Mouse (Mus musculus) kidney, postnatal 4 days (tissue): ENCODE measurements around the gene Gm13119.
A peak's percentile ranks its signal among the peaks of the same experiment; 100 is the strongest.
"Not testable (repeated sequence)": the region's sequence is repeated elsewhere in the genome, so short reads cannot be mapped to it uniquely, and the experiment has no call there.

Experiments used
- DNase-seq, 2 experiments: peaks; one replicate each; pipeline ENCODE4 v3.0.0; 2021; ENCODE audit warnings: mixed read lengths in 2 of 2

The Gm13119 gene

DNA sequence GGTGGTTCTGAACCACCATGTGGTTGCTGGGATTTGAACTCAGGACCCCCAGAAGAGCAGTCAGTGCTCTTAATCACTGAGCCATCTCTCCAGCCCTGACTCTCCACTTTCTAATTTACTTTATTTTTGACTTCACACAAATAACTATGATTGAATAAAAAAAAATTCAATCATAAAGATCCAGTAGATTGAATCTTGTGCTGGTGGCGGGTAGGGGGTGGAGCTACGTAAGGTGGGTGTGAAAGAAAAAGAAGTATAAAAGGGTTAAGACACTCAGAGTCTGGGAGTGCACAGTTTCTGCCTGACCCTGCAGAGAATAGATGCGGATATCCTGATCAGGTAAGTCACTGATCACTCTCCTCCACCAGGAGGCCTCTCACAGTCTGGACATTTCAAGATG lies at the start of gene Gm13119:
TSS of gene Gm13119 (plus strand) at position 301 of the 400 bp plus-strand sequence.
- DNase-seq, result not testable (repeated sequence)

DNA sequence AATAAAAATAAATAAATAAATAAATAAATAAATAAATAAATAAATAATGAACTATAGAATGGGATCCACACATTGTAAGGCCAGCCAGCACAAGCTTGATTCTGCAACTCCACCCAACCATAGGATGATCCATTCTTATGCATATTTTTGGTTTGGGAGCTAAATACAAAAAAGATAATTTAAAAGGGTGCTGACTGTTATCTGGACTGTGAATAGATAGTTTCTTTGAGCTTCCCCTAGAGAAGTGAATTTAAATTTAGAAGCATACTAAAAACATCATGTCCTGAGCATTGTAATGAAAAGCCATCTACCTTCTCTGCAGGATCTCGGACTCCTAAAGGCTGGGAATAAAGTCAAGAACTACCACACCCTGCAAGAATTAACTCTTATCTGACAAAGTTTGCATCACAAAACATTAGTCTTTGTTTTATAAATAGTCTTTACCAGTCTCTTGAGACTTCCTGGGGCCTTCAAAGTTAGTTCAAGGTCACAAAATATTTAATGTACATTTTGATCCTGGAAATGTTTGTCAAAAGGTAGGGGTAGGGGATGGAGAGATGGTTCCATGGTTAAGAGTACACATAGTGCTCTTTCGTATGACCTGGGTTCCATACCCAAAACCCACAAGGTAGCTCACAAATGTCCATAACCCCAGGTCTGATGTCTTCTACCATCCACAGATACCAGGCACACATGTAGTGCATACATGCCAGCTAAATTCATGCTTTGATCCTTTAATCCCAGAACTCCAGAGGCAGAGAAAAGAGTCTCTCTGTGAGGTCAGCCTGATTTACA lies 44.9 kb upstream of the Gm13119 start:
- not testable (repeated sequence) for DNase-seq

DNA sequence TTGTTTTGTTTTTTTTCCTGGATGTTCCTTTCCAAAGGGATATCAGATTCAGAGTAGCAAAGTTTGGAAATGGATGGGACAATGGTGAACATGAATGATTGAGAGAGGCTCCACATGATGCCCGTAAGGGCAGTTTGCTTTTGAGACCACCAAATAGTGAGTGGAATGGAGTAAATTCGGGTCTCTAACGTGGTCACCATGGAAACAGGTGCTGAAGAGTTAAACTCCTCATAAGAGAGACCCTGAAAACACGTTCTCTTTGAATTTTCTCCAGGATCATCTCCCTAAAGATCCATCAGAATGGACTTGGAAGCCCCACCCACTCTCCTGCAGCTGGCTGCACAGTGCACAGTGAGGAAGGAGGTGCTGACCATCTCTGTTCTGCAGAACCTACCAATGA lies 27.8 kb upstream of the Gm13119 start, which contains the start of gene Gm13128:
TSS of gene Gm13128 (plus strand) at position 301 of the 400 bp plus-strand sequence.
- DNase-seq, result not testable (repeated sequence)

DNA sequence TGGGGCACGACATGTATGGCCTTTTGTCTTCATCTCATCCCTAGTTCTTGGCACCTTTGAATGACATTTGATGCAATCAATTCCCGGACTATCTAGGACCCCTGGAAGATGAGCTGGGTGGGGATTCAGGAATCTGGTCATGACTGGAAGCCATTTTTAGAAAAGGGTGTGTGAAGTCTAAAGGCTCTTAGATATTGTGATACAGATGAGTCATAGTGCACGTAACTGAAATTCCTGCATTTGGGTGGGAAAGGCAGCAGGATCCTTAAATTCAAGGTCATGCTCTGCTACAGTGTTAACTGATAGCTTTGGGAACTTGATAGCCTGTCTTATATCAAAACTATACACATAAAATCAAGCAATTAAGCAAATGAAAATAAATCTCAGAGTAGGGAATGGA lies 21.9 kb upstream of the Gm13119 start:
- DNase-seq, result not testable (repeated sequence)

DNA sequence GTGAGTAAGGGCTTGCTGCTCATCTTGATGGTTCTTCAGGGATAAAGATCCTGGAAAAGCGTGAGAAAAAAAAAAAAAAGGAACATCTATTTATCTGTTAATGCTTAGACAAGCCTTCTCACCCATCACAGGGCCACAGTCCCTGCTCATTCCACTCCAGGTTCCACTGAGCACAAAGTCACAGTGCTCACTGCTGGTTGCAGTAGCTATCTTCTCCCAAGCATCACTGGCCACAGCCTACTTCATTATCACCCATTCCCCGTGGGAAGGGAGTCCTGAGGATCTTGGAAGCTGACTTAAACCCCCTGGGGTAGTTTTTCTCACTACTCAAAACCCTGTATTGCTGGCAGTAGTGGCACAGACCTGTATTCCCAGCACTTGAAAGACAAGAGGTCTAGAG lies 20.2 kb downstream of the Gm13119 start, which contains the start of gene Pramef20:
TSS of gene Pramef20 (minus strand) at position 23 of the 400 bp plus-strand sequence.
- no peak for DNase-seq

DNA sequence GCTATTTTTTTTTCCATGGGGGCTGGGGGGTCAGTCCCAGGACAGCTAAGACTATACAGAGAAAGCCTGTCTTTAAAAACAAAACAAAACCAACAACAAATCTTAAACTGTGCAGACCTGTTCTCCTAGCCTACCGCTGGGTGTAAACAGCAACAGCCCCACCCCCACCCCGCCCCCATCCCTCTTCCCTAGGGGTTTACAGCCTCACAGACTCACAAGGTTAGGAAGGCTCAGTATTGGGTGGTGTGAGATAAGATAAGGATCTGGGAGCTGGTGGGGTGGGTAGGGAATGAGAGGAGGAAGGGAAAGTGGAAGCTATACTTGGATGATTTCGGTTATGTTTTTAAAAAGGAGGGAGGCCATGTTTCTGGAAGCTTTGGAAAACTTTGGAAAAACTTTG lies 38.6 kb downstream of the Gm13119 start:
- no peak for DNase-seq

DNA sequence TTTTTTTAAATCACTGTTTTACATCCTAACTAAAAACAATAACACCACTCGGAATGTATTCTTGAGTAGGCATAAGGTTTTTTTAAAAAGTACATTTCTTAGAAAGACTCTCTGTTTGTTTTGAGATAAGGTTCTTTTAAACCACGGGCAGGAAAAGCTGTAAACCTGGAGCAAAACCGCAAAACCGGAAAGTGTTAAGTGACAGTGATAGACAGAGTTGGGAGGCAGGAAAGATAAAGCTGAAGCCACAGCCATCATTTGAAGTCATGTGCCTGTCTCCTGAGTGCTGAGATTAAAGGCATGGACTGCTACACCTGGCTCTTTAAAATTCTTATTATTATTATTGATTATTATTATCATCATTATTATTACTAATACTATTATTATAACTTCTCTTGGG lies 45.0 kb downstream of the Gm13119 start:
- DNase-seq, result no peak

DNA sequence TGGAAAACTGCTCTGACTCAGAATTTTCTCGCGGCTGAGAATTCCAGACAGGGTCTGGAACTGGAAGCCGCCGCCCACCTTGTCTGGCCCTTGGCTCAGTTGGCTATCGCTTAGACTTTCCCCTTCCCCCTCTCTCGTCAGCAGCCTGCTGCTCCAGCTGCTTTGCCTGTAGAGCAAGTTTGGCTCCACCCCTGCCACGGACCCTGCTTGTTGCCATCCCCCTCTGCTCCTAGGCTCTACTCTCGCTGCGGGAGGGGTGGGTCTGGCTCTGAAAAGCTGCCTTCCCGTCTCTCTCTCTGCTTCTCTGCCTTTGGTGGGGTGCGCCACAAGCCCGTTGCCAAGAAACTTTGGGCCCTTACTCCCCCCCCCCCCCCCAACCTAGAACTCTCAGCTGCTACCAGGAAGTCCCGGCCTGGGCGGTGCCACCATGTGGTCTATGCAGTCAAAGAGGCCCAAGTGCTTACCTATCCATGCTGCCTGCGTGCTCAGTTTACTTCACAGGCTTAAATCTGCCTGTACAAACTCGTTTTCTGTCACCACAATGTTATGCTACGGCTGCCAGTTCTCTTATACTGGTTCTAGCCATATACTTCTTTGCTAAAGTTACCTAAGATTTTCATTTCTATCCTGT lies 46.8 kb downstream of the Gm13119 start:
- peak; percentile 58 to 73 for DNase-seq

DNA sequence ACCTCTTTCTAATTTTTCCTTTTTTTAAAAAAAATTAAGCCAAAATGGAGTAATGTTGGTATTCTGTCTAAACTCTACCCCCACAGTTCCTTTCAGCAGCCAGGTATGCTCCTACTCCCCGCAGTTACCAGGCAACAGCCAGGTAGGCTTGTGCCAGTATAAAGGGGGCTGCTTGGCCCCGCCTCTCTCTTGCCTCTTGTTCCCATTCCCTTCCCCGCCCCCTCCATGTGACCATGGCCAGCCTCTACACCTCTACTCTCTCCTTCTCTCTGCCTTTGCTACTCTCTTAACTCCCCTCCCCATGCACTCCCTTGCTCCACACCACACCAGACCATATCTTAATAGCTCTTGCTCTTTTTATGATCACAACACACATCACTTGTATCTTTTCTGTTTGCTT lies 48.5 kb downstream of the Gm13119 start:
- no peak for DNase-seq

DNA sequence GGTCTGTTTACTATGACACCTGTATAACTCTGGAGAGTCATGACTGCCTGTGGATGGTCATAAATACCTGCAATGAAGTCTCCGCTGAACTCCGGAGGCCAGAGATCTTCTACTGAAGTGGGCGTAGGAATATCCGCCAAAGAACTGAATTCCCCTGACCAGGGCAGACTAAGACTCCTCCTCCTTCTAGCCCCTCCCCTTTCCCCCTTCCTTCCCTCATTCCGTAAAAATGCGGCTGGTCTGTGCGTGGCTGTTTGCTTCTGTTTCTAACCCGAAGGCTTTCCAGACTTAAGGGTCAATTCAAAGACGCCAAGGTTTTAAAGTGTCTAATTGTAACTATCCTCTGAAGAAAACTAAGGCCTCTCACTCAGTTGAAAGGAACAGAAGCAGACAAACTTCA lies 50.5 kb downstream of the Gm13119 start, which contains the start of gene Pramef12:
TSS of gene Pramef12 (minus strand) at position 175 of the 400 bp plus-strand sequence.
- DNase-seq, result no peak
